Mouse (Mus musculus): Measurements from ENCODE around the gene Tmem38b. TPM values are rescaled to one million over a fixed set of nuclear protein-coding genes. Genes with fewer than 3 reads are reported as not detected.

Tmem38b gene
- 17.7 and 17.8 TPM in 2 replicates for polyA plus RNA-seq (2012; ENCODE audit: low replicate concordance)

DNA sequence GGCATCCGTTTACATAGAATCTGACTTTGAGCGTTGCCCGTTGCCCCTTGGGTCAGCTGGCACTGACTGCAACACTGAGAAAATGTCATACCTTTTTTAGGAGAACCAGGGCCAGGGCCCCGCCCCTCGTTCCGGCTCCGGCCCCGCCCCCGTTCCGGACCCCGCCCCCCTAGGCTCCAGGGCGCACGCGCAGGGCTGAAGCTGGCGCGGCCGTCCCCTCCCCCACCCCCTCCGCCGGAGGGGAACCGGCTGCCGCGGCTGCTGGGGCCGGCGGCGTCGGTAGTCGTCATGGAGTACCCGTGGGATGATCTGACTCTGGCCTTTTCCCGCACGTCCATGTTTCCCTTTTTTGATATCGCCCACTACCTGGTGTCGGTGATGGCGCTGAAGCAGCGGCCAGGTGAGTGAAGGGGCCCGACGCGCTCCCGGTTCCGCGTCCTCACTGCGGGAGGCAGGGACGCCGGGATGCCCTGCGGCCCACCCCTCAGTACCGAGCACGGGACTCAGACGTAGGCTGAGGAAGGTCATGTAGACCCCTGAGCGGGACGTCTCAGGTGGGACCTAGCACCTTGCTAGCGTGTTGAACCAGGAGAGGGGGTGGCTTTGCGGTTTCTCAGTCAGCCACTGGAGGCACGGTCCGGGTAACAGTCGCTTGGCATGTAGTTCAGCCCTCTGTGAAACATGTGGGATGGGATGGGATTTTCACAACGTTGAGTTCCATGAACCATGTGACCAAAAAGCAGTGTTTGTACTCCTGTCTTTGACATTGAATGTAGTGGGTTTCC lies at the start of gene Tmem38b:
Gene Tmem38b (plus strand): TSS at position 225 of the 785 bp plus-strand sequence.

Other genes with a start within 250 kb of the Tmem38b start
- gene Fsd1l, start 194.6 kb upstream of the Tmem38b start, polyA plus RNA-seq (2012; ENCODE audit: low replicate concordance), result 0.20 TPM in 1 of 2 replicates, not detected in the other
- 0.18 and 0.65 TPM in 2 replicates for gene Fktn, start 112.0 kb upstream of the Tmem38b start, polyA plus RNA-seq (2012; ENCODE audit: low replicate concordance)
- gene Tal2, start 46.3 kb upstream of the Tmem38b start, polyA plus RNA-seq (2012; ENCODE audit: low replicate concordance), result 0.03 TPM in 1 of 2 replicates, not detected in the other